Mouse (Mus musculus): ENCODE data around the gene Itgb3.

- no peak for TF ChIP-seq CTCF (IDR thresholded peaks at IDR 0.05; ENCODE audit: low read depth, low read length)
- TF ChIP-seq GATA1 (IDR thresholded peaks at IDR 0.05; ENCODE audit: borderline replicate concordance, low read length): no peak
Measured at GRCm38 (mm10) chr11:104693235-104693634, 85.4 kb downstream of the Itgb3 start.
